Comparison of ENCODE assay signal across 11 mouse cellular contexts in genomic region chr16:91639636-91640035, GRCm38 (mm10).
"Had no signal": no experiment of that assay in that cellular context is flagged by ENCODE, and none has a peak within 500 bp of the region (broad histone marks: within the 10 kb centered on the region; RNA-seq: fewer than 3 reads in every experiment).

No protein-coding gene starts in this region.

- H3K4me1 ChIP-seq: limb, embryonic 13.5 days had no signal

- ATAC-seq: intestine, postnatal 0 days; midbrain, embryonic 16.5 days had no signal

- H3K9ac ChIP-seq: limb, embryonic 13.5 days; liver, embryonic 14.5 days; midbrain, embryonic 12.5 days had no signal

- H3K4me3 ChIP-seq: limb, embryonic 13.5 days; midbrain, embryonic 12.5 days had no signal

- H3K27ac ChIP-seq: kidney, postnatal 0 days; limb, embryonic 13.5 days; liver, embryonic 14.5 days; midbrain, embryonic 12.5 days had no signal

- H3K9me3 ChIP-seq: limb, embryonic 13.5 days; midbrain, embryonic 12.5 days had no signal

- H3K4me2 ChIP-seq: limb, embryonic 13.5 days; midbrain, embryonic 12.5 days had no signal

- H3K27me3 ChIP-seq: limb, embryonic 13.5 days; midbrain, embryonic 12.5 days had no signal

- DNase-seq: kidney, adult 9 months; kidney, postnatal 36 days; left cerebral cortex, postnatal 4 days; lung, adult 18-20 months; thymus, postnatal 36 days had no signal
